Mouse (Mus musculus): ENCODE results near the gene Srms.

DNA sequence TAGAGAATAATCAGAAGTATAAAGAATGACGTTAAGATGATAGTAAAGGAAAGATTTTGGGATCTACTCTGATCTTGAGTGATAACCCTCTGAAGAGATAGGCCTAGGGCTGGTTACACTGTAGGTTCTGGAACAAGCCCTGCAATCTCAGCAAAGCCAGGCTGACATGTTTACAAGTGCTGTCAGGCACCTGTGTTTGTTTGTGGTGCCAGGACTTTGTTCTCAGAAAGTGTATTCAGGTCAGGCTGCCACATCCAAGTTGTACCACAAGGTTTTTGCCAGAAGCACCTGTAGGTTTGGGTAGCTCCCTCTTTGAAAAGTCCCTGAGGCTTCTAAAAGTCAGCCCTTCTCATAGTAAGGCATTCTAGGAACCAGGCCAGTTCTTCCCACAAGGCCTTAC is 23.7 kb downstream of the Srms start:
- TF ChIP-seq CTCF (IDR thresholded peaks at IDR 0.05) (no peak), EP300 (IDR thresholded peaks at IDR 0.05) (no peak)

Data from lung, postnatal 0 days (tissue).